Mouse (Mus musculus): Measurements from ENCODE around the gene Wnt7b. TPM values are rescaled to one million over a fixed set of nuclear protein-coding genes. Genes with fewer than 3 reads are reported as not detected.
A peak's percentile ranks its signal among the peaks of the same experiment; 100 is the strongest.

The Wnt7b gene
- total RNA-seq, 2 experiments from 2014 or later: 34.0 to 35.9 TPM

- no peak for DNase-seq (ENCODE audit: low spot score in 2 of 2)
- intact Hi-C loops (cut with DNase I): no loop called here
These were observed 47.6 kb downstream of the Wnt7b start for GRCm38 (mm10) chr15:85534646-85535045.

GRCm38 (mm10) chr15:85534215-85534614 is 48.1 kb downstream of the Wnt7b start:
- DNase-seq (ENCODE audit: low spot score in 2 of 2): no peak
- intact Hi-C loops (cut with DNase I): no loop called here

- DNase-seq (ENCODE audit: low spot score in 2 of 2): no peak
- intact Hi-C loops (cut with DNase I): no loop called here
These were observed 50.2 kb downstream of the Wnt7b start for GRCm38 (mm10) chr15:85532063-85532462.

- DNase-seq (ENCODE audit: low spot score in 2 of 2): no peak
- intact Hi-C loops (cut with DNase I): no loop called here
These were observed 52.4 kb downstream of the Wnt7b start for GRCm38 (mm10) chr15:85529911-85530310.

- no peak for DNase-seq (ENCODE audit: low spot score in 2 of 2)
- intact Hi-C loops (cut with DNase I): no loop called here
These were observed 57.8 kb downstream of the Wnt7b start for GRCm38 (mm10) chr15:85524404-85524950.

GRCm38 (mm10) chr15:85523173-85523991 is 58.9 kb downstream of the Wnt7b start:
- peak; percentile 18 to 20 for DNase-seq (ENCODE audit: low spot score in 2 of 2)
- intact Hi-C loops (cut with DNase I): no loop called here

GRCm38 (mm10) chr15:85519438-85519837 is 62.8 kb downstream of the Wnt7b start:
- DNase-seq (ENCODE audit: low spot score in 2 of 2): no peak
- intact Hi-C loops (cut with DNase I): no loop called here

- DNase-seq (ENCODE audit: low spot score in 2 of 2): no peak
- intact Hi-C loops (cut with DNase I): no loop called here
These were observed 74.8 kb downstream of the Wnt7b start for GRCm38 (mm10) chr15:85507370-85508014.

- intact Hi-C loops (cut with DNase I): no loop called here
These were observed 75.6 kb downstream of the Wnt7b start for GRCm38 (mm10) chr15:85506680-85507079.

GRCm38 (mm10) chr15:85505118-85505925 is 77.0 kb downstream of the Wnt7b start:
- intact Hi-C loops (cut with DNase I): no loop called here
- no peak for DNase-seq (ENCODE audit: low spot score in 2 of 2)

More at GRCm38 (mm10) chr15:85506680-85507079, 75.6 kb downstream of the Wnt7b start:
- no peak for DNase-seq (ENCODE audit: low spot score in 2 of 2)

- intact Hi-C loops (cut with DNase I): no loop called here
- DNase-seq (ENCODE audit: low spot score in 2 of 2): no peak
These were observed 79.1 kb downstream of the Wnt7b start, which contains the start of gene 7530416G11Rik for GRCm38 (mm10) chr15:85503127-85503526. 7530416G11Rik (minus strand) TSS chr15:85503227.

GRCm38 (mm10) chr15:85500267-85500666 is 82.0 kb downstream of the Wnt7b start:
- intact Hi-C loops (cut with DNase I): no loop called here
- no peak for DNase-seq (ENCODE audit: low spot score in 2 of 2)

GRCm38 (mm10) chr15:85497981-85498475 is 84.2 kb downstream of the Wnt7b start:
- intact Hi-C loops (cut with DNase I): loop anchor here (5.0 kb wide), 1 partner anchor 84 kb away; the partner anchor contains the start of gene Wnt7b
- DNase-seq (ENCODE audit: low spot score in 2 of 2): no peak

GRCm38 (mm10) chr15:85497548-85497947 is 84.7 kb downstream of the Wnt7b start:
- no peak for DNase-seq (ENCODE audit: low spot score in 2 of 2)
- intact Hi-C loops (cut with DNase I): loop anchor here (5.0 kb wide), 1 partner anchor 85 kb away; the partner anchor contains the start of gene Wnt7b

GRCm38 (mm10) chr15:85494163-85494621 is 88.1 kb downstream of the Wnt7b start:
- intact Hi-C loops (cut with DNase I): no loop called here
- peak; percentile 77 to 82 for DNase-seq (ENCODE audit: low spot score in 2 of 2)

GRCm38 (mm10) chr15:85489751-85490150 is 92.5 kb downstream of the Wnt7b start:
- intact Hi-C loops (cut with DNase I): no loop called here
- DNase-seq (ENCODE audit: low spot score in 2 of 2): no peak

GRCm38 (mm10) chr15:85488900-85489299 is 93.4 kb downstream of the Wnt7b start:
- intact Hi-C loops (cut with DNase I): no loop called here
- no peak for DNase-seq (ENCODE audit: low spot score in 2 of 2)

Data from left cerebral cortex, postnatal 36 days (tissue).